Mouse (Mus musculus): ENCODE data around the gene Pacs2. TPM values are rescaled to one million over a fixed set of nuclear protein-coding genes. Genes with fewer than 3 reads are reported as not detected.
A peak's percentile ranks its signal among the peaks of the same experiment; 100 is the strongest.

Pacs2 gene
- polyA plus RNA-seq (2012) = 2.6 and 2.8 TPM in 2 replicates

- Histone ChIP-seq H3K9me3 (ENCODE audit: control insufficient read depth, low read length) (no peaks in the 10 kb centered on the region), H3K4me1 (ENCODE audit: control insufficient read depth) (peaks cover 58% of the 10 kb centered on the region), H3K4me3 (replicated peaks) (peak within 1 kb of the TSS; percentile 84), H3K36me3 (ENCODE audit: control insufficient read depth) (peaks cover 25% of the 10 kb centered on the region), H3K27me3 (ENCODE audit: control insufficient read depth) (no peaks in the 10 kb centered on the region)
- no peak for TF ChIP-seq GATA1 (IDR thresholded peaks at IDR 0.05; ENCODE audit: low read length)
- no peak for TF ChIP-seq TAL1 (IDR thresholded peaks at IDR 0.05; ENCODE audit: low read length)
Observed at GRCm38 (mm10) chr12:113013604-113014558, at the start of gene Pacs2. Pacs2 (plus strand) TSS chr12:113014508.

GRCm38 (mm10) chr12:112965783-112966182 lies 48.5 kb upstream of the Pacs2 start:
- Histone ChIP-seq H3K9me3 (ENCODE audit: control insufficient read depth, low read length) (no peaks in the 10 kb centered on the region), H3K27me3 (ENCODE audit: control insufficient read depth) (no peaks in the 10 kb centered on the region), H3K4me3 (replicated peaks) (no peak overlapping the region), H3K36me3 (ENCODE audit: control insufficient read depth) (peaks cover 100% of the 10 kb centered on the region), H3K4me1 (ENCODE audit: control insufficient read depth) (no peaks in the 10 kb centered on the region)
- no peak for TF ChIP-seq TAL1 (IDR thresholded peaks at IDR 0.05; ENCODE audit: low read length)
- TF ChIP-seq GATA1 (IDR thresholded peaks at IDR 0.05; ENCODE audit: low read length) = no peak

- Histone ChIP-seq H3K4me3 (replicated peaks) (no peak overlapping the region), H3K36me3 (ENCODE audit: control insufficient read depth) (peaks cover 100% of the 10 kb centered on the region), H3K9me3 (ENCODE audit: control insufficient read depth, low read length) (no peaks in the 10 kb centered on the region), H3K4me1 (ENCODE audit: control insufficient read depth) (no peaks in the 10 kb centered on the region), H3K27me3 (ENCODE audit: control insufficient read depth) (no peaks in the 10 kb centered on the region)
- TF ChIP-seq GATA1 (IDR thresholded peaks at IDR 0.05; ENCODE audit: low read length) (no peak), TAL1 (IDR thresholded peaks at IDR 0.05; ENCODE audit: low read length) (no peak)
Observed at GRCm38 (mm10) chr12:112968943-112969342, 45.4 kb upstream of the Pacs2 start.

GRCm38 (mm10) chr12:112969616-112970015 lies 44.7 kb upstream of the Pacs2 start:
- Histone ChIP-seq H3K36me3 (ENCODE audit: control insufficient read depth) (peaks cover 100% of the 10 kb centered on the region), H3K4me1 (ENCODE audit: control insufficient read depth) (no peaks in the 10 kb centered on the region), H3K4me3 (replicated peaks) (no peak overlapping the region), H3K27me3 (ENCODE audit: control insufficient read depth) (no peaks in the 10 kb centered on the region), H3K9me3 (ENCODE audit: control insufficient read depth, low read length) (no peaks in the 10 kb centered on the region)
- TF ChIP-seq GATA1 (IDR thresholded peaks at IDR 0.05; ENCODE audit: low read length) (no peak), TAL1 (IDR thresholded peaks at IDR 0.05; ENCODE audit: low read length) (no peak)

GRCm38 (mm10) chr12:112974736-112975135 lies 39.6 kb upstream of the Pacs2 start:
- no peaks in the 10 kb centered on the region for H3K9me3 ChIP-seq (ENCODE audit: control insufficient read depth, low read length)
- peaks cover 26% of the 10 kb centered on the region for H3K4me1 ChIP-seq (ENCODE audit: control insufficient read depth)
- TF ChIP-seq TAL1 (IDR thresholded peaks at IDR 0.05; ENCODE audit: low read length) (no peak), GATA1 (IDR thresholded peaks at IDR 0.05; ENCODE audit: low read length) (no peak)
- no peaks in the 10 kb centered on the region for H3K27me3 ChIP-seq (ENCODE audit: control insufficient read depth)
- H3K36me3 ChIP-seq (ENCODE audit: control insufficient read depth) = peaks cover 93% of the 10 kb centered on the region
- H3K4me3 ChIP-seq (replicated peaks) = no peak overlapping the region

- no peaks in the 10 kb centered on the region for H3K9me3 ChIP-seq (ENCODE audit: control insufficient read depth, low read length)
- H3K4me3 ChIP-seq (replicated peaks) = peak within 1 kb of the TSS; percentile 79
- peaks cover 93% of the 10 kb centered on the region for H3K36me3 ChIP-seq (ENCODE audit: control insufficient read depth)
- no peaks in the 10 kb centered on the region for H3K27me3 ChIP-seq (ENCODE audit: control insufficient read depth)
- no peak for TF ChIP-seq GATA1 (IDR thresholded peaks at IDR 0.05; ENCODE audit: low read length)
- TF ChIP-seq TAL1 (IDR thresholded peaks at IDR 0.05; ENCODE audit: low read length) = no peak
- H3K4me1 ChIP-seq (ENCODE audit: control insufficient read depth) = peaks cover 26% of the 10 kb centered on the region
Observed at GRCm38 (mm10) chr12:112976371-112977073, 37.8 kb upstream of the Pacs2 start, which contains the start of gene Btbd6. Btbd6 (plus strand) TSS chr12:112976482.

GRCm38 (mm10) chr12:112977156-112977555 lies 37.2 kb upstream of the Pacs2 start:
- Histone ChIP-seq H3K9me3 (ENCODE audit: control insufficient read depth, low read length) (no peaks in the 10 kb centered on the region), H3K27me3 (ENCODE audit: control insufficient read depth) (no peaks in the 10 kb centered on the region), H3K4me3 (replicated peaks) (peak overlapping the region; percentile 79), H3K36me3 (ENCODE audit: control insufficient read depth) (peaks cover 93% of the 10 kb centered on the region), H3K4me1 (ENCODE audit: control insufficient read depth) (peaks cover 27% of the 10 kb centered on the region)
- TF ChIP-seq GATA1 (IDR thresholded peaks at IDR 0.05; ENCODE audit: low read length) (no peak), TAL1 (IDR thresholded peaks at IDR 0.05; ENCODE audit: low read length) (no peak)

GRCm38 (mm10) chr12:112982031-112982430 lies 32.3 kb upstream of the Pacs2 start:
- H3K27me3 ChIP-seq (ENCODE audit: control insufficient read depth) = no peaks in the 10 kb centered on the region
- TF ChIP-seq GATA1 (IDR thresholded peaks at IDR 0.05; ENCODE audit: low read length) (no peak), TAL1 (IDR thresholded peaks at IDR 0.05; ENCODE audit: low read length) (no peak)
- peaks cover 16% of the 10 kb centered on the region for H3K4me1 ChIP-seq (ENCODE audit: control insufficient read depth)
- no peaks in the 10 kb centered on the region for H3K9me3 ChIP-seq (ENCODE audit: control insufficient read depth, low read length)
- peaks cover 97% of the 10 kb centered on the region for H3K36me3 ChIP-seq (ENCODE audit: control insufficient read depth)
- H3K4me3 ChIP-seq (replicated peaks) = no peak overlapping the region

GRCm38 (mm10) chr12:112985346-112985745 lies 29.0 kb upstream of the Pacs2 start:
- Histone ChIP-seq H3K4me3 (replicated peaks) (no peak overlapping the region), H3K9me3 (ENCODE audit: control insufficient read depth, low read length) (no peaks in the 10 kb centered on the region), H3K27me3 (ENCODE audit: control insufficient read depth) (no peaks in the 10 kb centered on the region), H3K4me1 (ENCODE audit: control insufficient read depth) (peaks cover 7% of the 10 kb centered on the region), H3K36me3 (ENCODE audit: control insufficient read depth) (peaks cover 90% of the 10 kb centered on the region)
- TF ChIP-seq GATA1 (IDR thresholded peaks at IDR 0.05; ENCODE audit: low read length) (no peak), TAL1 (IDR thresholded peaks at IDR 0.05; ENCODE audit: low read length) (no peak)

All from erythroblast, embryonic 14.5 days (primary cell).